Mouse (Mus musculus) c-Kit-positive CD71-negative TER-119-negative erythroid progenitor cells, embryonic 14.5 days (primary cell): Measurements from ENCODE around the gene Vmn1r178.
"Not testable (repeated sequence)": the region's sequence is repeated elsewhere in the genome, so short reads cannot be mapped to it uniquely, and the experiment has no call there.

ENCODE experiments used
- DNase-seq: peaks from one replicate; pipeline ENCODE4 v3.0.0-alpha.2; 2013; ENCODE audit warnings: low read depth

The Vmn1r178 gene

GRCm38 (mm10) chr7:23891709-23892108, at the start of gene Vmn1r178:
Gene Vmn1r178 (plus strand): TSS chr7:23892009.
- no peak for DNase-seq

DNA sequence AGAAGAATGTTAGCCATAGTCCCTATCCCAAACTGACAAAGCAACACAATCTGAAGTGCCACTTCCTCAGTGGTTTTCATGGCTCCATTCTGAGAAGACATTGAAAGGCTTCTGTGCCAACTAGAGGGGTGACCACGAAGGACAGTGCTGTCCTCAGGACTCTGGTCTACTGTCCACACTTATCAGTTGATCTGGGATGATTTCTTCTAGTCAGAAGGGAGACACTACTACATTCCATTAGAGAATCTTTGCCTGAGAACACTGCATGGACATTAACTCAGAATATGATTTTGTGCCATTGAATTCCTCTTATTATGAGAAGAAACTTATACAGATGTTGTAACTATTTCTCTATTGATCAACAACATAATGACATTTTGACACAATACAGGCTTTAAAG, 25.5 kb upstream of the Vmn1r178 start, which contains the start of gene Vmn1r177:
TSS of gene Vmn1r177 (minus strand) at position 101 of the 400 bp plus-strand sequence.
- not testable (repeated sequence) for DNase-seq

- DNase-seq: not testable (repeated sequence)
These were observed 14.9 kb upstream of the Vmn1r178 start for GRCm38 (mm10) chr7:23876918-23877317.

DNA sequence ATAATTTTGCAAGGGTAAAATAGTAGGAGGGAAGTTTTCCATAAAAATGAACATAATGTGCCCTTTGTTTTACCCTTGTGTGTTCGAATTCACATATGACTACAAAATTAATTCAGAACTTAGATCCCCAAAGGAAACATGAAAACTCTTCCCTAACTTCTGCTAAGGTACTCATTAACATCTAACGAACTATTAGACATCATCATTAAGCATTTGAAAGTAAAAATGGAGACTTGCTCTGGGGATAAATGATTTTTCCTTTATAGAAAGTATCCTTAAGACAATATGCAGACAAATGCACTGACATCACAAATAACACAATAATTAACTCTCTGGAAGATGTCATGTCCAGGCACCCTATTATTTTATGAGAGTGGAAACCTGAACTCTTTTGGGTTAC, 34.9 kb downstream of the Vmn1r178 start, which contains the start of gene Vmn1r179:
TSS of gene Vmn1r179 (plus strand) at position 301 of the 400 bp plus-strand sequence.
- no peak for DNase-seq
